Mouse (Mus musculus) kidney, adult 2 months (tissue): Measurements from ENCODE around the gene Ccl26.

Experiments
- CTCF ChIP-seq: fragments of 200-500 bp; conservative IDR thresholded peaks from 2 replicates; pipeline ENCODE4 v1.5.1; 2011; ENCODE audit warnings: low read depth, mild to moderate bottlenecking, control low read depth, low read length, moderate library complexity, mixed read lengths; ENCODE audit not compliant: insufficient read depth, insufficient read length
- POLR2A ChIP-seq: fragments of 200-500 bp; IDR thresholded peaks from one replicate; pipeline ENCODE4 v1.6.1; 2011; ENCODE audit warnings: low read depth, low read length, control low read depth

GRCm38 (mm10) chr5:135563469-135563868 is at the start of gene Ccl26:
- TF ChIP-seq CTCF (no peak), POLR2A (no peak)
